ENCODE assay signal across 23 mouse cellular contexts in the genomic region with DNA sequence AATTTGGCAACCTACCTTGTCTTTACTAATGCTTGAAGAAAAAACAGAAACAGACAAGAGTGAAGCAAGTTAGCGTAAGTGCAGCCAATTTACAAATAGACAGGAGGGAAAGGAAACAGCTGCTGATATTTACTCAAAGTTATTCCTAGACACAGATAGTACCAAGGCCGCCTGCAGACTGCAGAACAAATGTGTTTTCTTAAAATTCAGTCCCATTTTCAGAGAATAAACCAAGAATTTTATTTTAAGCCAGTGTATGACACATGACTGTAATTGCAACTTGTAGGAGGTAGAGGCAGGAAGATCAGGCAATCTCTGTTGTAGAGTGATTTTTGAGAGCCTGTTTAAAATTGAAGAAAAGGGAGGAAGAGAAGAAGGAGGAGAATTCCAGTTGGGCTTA. TPM values are rescaled to one million over a fixed set of nuclear protein-coding genes. Genes with fewer than 3 reads are reported as not detected.
"Had no signal": no experiment of that assay in that cellular context is flagged by ENCODE, and none has a peak within 500 bp of the region (broad histone marks: within the 10 kb centered on the region; RNA-seq: fewer than 3 reads in every experiment).

No protein-coding gene starts in this region.

- H3K27me3 ChIP-seq: limb, embryonic 12.5 days; limb, embryonic 15.5 days; midbrain, embryonic 13.5 days had no signal

- H3K4me1 ChIP-seq: limb, embryonic 12.5 days; limb, embryonic 15.5 days; midbrain, embryonic 13.5 days had no signal

- H3K27ac ChIP-seq: left cerebral cortex, adult 2 months; limb, embryonic 12.5 days; limb, embryonic 15.5 days; liver, embryonic 14.5 days; macrophage; midbrain, embryonic 13.5 days; stomach, postnatal 0 days had no signal

- DNase-seq: kidney, adult 18-20 months; kidney, adult 9 months; kidney, postnatal 14 days; kidney, postnatal 4 days; layer of hippocampus, postnatal 36 days; liver, postnatal 0 days; lung, embryonic 14.5 days; right cerebral cortex, postnatal 4 days; thymus, postnatal 25 days had no signal

- H3K36me3 ChIP-seq: limb, embryonic 12.5 days; limb, embryonic 15.5 days; midbrain, embryonic 13.5 days had no signal

- H3K9me3 ChIP-seq: limb, embryonic 12.5 days; limb, embryonic 15.5 days; midbrain, embryonic 13.5 days had no signal

- H3K4me3 ChIP-seq: left cerebral cortex, adult 2 months; limb, embryonic 12.5 days; limb, embryonic 15.5 days; midbrain, embryonic 13.5 days had no signal

RNA-seq across cellular contexts. Expression of a gene that starts 56.1 kb away (rescaled TPM):
- total RNA-seq: layer of hippocampus, adult 18-20 months; layer of hippocampus, postnatal 10 days; layer of hippocampus, postnatal 36 days; left cerebral cortex, adult 2 months; left cerebral cortex, postnatal 10 days; megakaryocyte, adult 5-6 weeks; monocyte, adult 5-6 weeks had no signal
- polyA plus RNA-seq: intestine, embryonic 16.5 days; liver, embryonic 14.5 days; liver, postnatal 0 days; macrophage; neural tube, embryonic 14.5 days had no signal
